Mouse (Mus musculus): ENCODE data around the gene Lrrc20. TPM values are rescaled to one million over a fixed set of nuclear protein-coding genes. Genes with fewer than 3 reads are reported as not detected.
A peak's percentile ranks its signal among the peaks of the same experiment; 100 is the strongest.

Gene Lrrc20
- polyA plus RNA-seq, 1 experiment from 2014 or later = 14.3 TPM

- Histone ChIP-seq H3K9me3 (no peaks in the 10 kb centered on the region), H3K4me1 (peaks cover 18% of the 10 kb centered on the region), H3K27ac (replicated peaks) (no peak overlapping the region), H3K27me3 (0 out of 2 replicates have a peak, but pooled peaks cover 3% of the 10 kb centered on the region), H3K9ac (replicated peaks) (no peak overlapping the region), H3K4me2 (replicated peaks) (no peak overlapping the region), H3K4me3 (no peak overlapping the region), H3K36me3 (no peaks in the 10 kb centered on the region)
- 87% methylated on average over 6 of the region's 6 CpGs for WGBS
- ATAC-seq (ENCODE audit: low FRiP score, low read depth) = no peak
These were observed 45.1 kb downstream of the Lrrc20 start for GRCm38 (mm10) chr10:61520714-61521113.

GRCm38 (mm10) chr10:61530936-61531335, 55.3 kb downstream of the Lrrc20 start:
- Histone ChIP-seq H3K36me3 (0 out of 2 replicates have a peak, but pooled peaks cover 12% of the 10 kb centered on the region), H3K9ac (replicated peaks) (no peak overlapping the region), H3K9me3 (no peaks in the 10 kb centered on the region), H3K27ac (replicated peaks) (no peak overlapping the region), H3K4me3 (no peak overlapping the region), H3K4me1 (peaks cover 37% of the 10 kb centered on the region), H3K4me2 (replicated peaks) (no peak overlapping the region), H3K27me3 (no peaks in the 10 kb centered on the region)
- 93% methylated on average over 3 of the region's 3 CpGs for WGBS
- ATAC-seq (ENCODE audit: low FRiP score, low read depth) = no peak

GRCm38 (mm10) chr10:61533285-61533684, 57.7 kb downstream of the Lrrc20 start:
- WGBS = 64% methylated on average over 7 of the region's 7 CpGs
- Histone ChIP-seq H3K27me3 (no peaks in the 10 kb centered on the region), H3K4me3 (no peak overlapping the region), H3K27ac (replicated peaks) (peak overlapping the region; percentile 93), H3K4me2 (replicated peaks) (no peak overlapping the region), H3K4me1 (peaks cover 58% of the 10 kb centered on the region), H3K9me3 (no peaks in the 10 kb centered on the region), H3K36me3 (0 out of 2 replicates have a peak, but pooled peaks cover 10% of the 10 kb centered on the region), H3K9ac (replicated peaks) (no peak overlapping the region)
- no peak for ATAC-seq (ENCODE audit: low FRiP score, low read depth)

GRCm38 (mm10) chr10:61534371-61535101, 58.9 kb downstream of the Lrrc20 start:
- peak overlapping the region; percentile 26; the same call in 1 of the 2 replicates for H3K9ac ChIP-seq (replicated peaks)
- 37% methylated on average over 3 of the region's 3 CpGs for WGBS
- H3K9me3 ChIP-seq = no peaks in the 10 kb centered on the region
- peaks cover 63% of the 10 kb centered on the region for H3K4me1 ChIP-seq
- ATAC-seq (ENCODE audit: low FRiP score, low read depth) = peak; percentile 88
- H3K27ac ChIP-seq (replicated peaks) = peak overlapping the region; percentile 93
- H3K4me2 ChIP-seq (replicated peaks) = 0 out of 2 replicates have a peak overlapping the region, but pooled peaks have one; percentile 7
- H3K4me3 ChIP-seq = no peak overlapping the region
- no peaks in the 10 kb centered on the region for H3K36me3 ChIP-seq
- no peaks in the 10 kb centered on the region for H3K27me3 ChIP-seq

GRCm38 (mm10) chr10:61535441-61535840, 59.8 kb downstream of the Lrrc20 start:
- Histone ChIP-seq H3K9me3 (no peaks in the 10 kb centered on the region), H3K36me3 (no peaks in the 10 kb centered on the region), H3K4me2 (replicated peaks) (no peak overlapping the region), H3K27me3 (no peaks in the 10 kb centered on the region), H3K4me1 (peaks cover 59% of the 10 kb centered on the region), H3K27ac (replicated peaks) (peak overlapping the region; percentile 93), H3K4me3 (no peak overlapping the region), H3K9ac (replicated peaks) (no peak overlapping the region)
- WGBS = 86% methylated on average over 4 of the region's 4 CpGs
- ATAC-seq (ENCODE audit: low FRiP score, low read depth) = no peak

GRCm38 (mm10) chr10:61536130-61537035, 60.8 kb downstream of the Lrrc20 start:
- Histone ChIP-seq H3K4me3 (no peak overlapping the region), H3K9me3 (no peaks in the 10 kb centered on the region), H3K27ac (replicated peaks) (peak overlapping the region; percentile 93; the same call in 1 of the 2 replicates), H3K4me1 (peaks cover 59% of the 10 kb centered on the region), H3K27me3 (no peaks in the 10 kb centered on the region), H3K4me2 (replicated peaks) (no peak overlapping the region), H3K36me3 (no peaks in the 10 kb centered on the region), H3K9ac (replicated peaks) (no peak overlapping the region)
- ATAC-seq (ENCODE audit: low FRiP score, low read depth) = no peak
- WGBS = 56% methylated on average over 20 of the region's 20 CpGs

- H3K4me1 ChIP-seq = peaks cover 59% of the 10 kb centered on the region
- no peak overlapping the region for H3K9ac ChIP-seq (replicated peaks)
- no peak overlapping the region for H3K4me3 ChIP-seq
- no peaks in the 10 kb centered on the region for H3K9me3 ChIP-seq
- 81% methylated on average over 5 of the region's 5 CpGs for WGBS
- no peaks in the 10 kb centered on the region for H3K36me3 ChIP-seq
- no peak overlapping the region for H3K27ac ChIP-seq (replicated peaks)
- H3K27me3 ChIP-seq = no peaks in the 10 kb centered on the region
- no peak for ATAC-seq (ENCODE audit: low FRiP score, low read depth)
- H3K4me2 ChIP-seq (replicated peaks) = no peak overlapping the region
These were observed 61.4 kb downstream of the Lrrc20 start for GRCm38 (mm10) chr10:61537036-61537380.

GRCm38 (mm10) chr10:61538446-61538845, 62.8 kb downstream of the Lrrc20 start:
- H3K27me3 ChIP-seq = no peaks in the 10 kb centered on the region
- 41% methylated on average over 4 of the region's 4 CpGs for WGBS
- H3K4me3 ChIP-seq = no peak overlapping the region
- no peaks in the 10 kb centered on the region for H3K36me3 ChIP-seq
- H3K27ac ChIP-seq (replicated peaks) = no peak overlapping the region
- no peak overlapping the region for H3K9ac ChIP-seq (replicated peaks)
- peaks cover 57% of the 10 kb centered on the region for H3K4me1 ChIP-seq
- ATAC-seq (ENCODE audit: low FRiP score, low read depth) = no peak
- H3K4me2 ChIP-seq (replicated peaks) = no peak overlapping the region
- no peaks in the 10 kb centered on the region for H3K9me3 ChIP-seq

- H3K27me3 ChIP-seq = no peaks in the 10 kb centered on the region
- no peak overlapping the region for H3K27ac ChIP-seq (replicated peaks)
- peaks cover 21% of the 10 kb centered on the region for H3K4me1 ChIP-seq
- H3K9me3 ChIP-seq = no peaks in the 10 kb centered on the region
- H3K4me3 ChIP-seq = no peak overlapping the region
- H3K9ac ChIP-seq (replicated peaks) = no peak overlapping the region
- H3K36me3 ChIP-seq = no peaks in the 10 kb centered on the region
- no peak overlapping the region for H3K4me2 ChIP-seq (replicated peaks)
- WGBS = 67% methylated on average over 12 of the region's 12 CpGs
- ATAC-seq (ENCODE audit: low FRiP score, low read depth) = 0 out of 2 replicates have a peak, but pooled peaks have one; percentile 27
These were observed 68.7 kb downstream of the Lrrc20 start for GRCm38 (mm10) chr10:61544127-61544862.

GRCm38 (mm10) chr10:61544863-61545240, 69.3 kb downstream of the Lrrc20 start:
- no peaks in the 10 kb centered on the region for H3K36me3 ChIP-seq
- H3K9me3 ChIP-seq = no peaks in the 10 kb centered on the region
- H3K27me3 ChIP-seq = no peaks in the 10 kb centered on the region
- no peak overlapping the region for H3K4me3 ChIP-seq
- H3K4me2 ChIP-seq (replicated peaks) = no peak overlapping the region
- peaks cover 24% of the 10 kb centered on the region for H3K4me1 ChIP-seq
- no peak overlapping the region for H3K27ac ChIP-seq (replicated peaks)
- 88% methylated on average over 9 of the region's 9 CpGs for WGBS
- no peak for ATAC-seq (ENCODE audit: low FRiP score, low read depth)
- H3K9ac ChIP-seq (replicated peaks) = no peak overlapping the region

- peaks cover 8% of the 10 kb centered on the region for H3K4me1 ChIP-seq
- H3K4me3 ChIP-seq = no peak overlapping the region
- 74% methylated on average over 8 of the region's 8 CpGs for WGBS
- H3K27ac ChIP-seq (replicated peaks) = no peak overlapping the region
- no peak for ATAC-seq (ENCODE audit: low FRiP score, low read depth)
- H3K9me3 ChIP-seq = no peaks in the 10 kb centered on the region
- no peaks in the 10 kb centered on the region for H3K27me3 ChIP-seq
- no peak overlapping the region for H3K9ac ChIP-seq (replicated peaks)
- no peak overlapping the region for H3K4me2 ChIP-seq (replicated peaks)
- no peaks in the 10 kb centered on the region for H3K36me3 ChIP-seq
These were observed 74.5 kb downstream of the Lrrc20 start for GRCm38 (mm10) chr10:61550106-61550505.

All from midbrain, embryonic 12.5 days (tissue).